Mouse (Mus musculus) heart, embryonic 12.5 days (tissue): Measurements from ENCODE around the gene Slc22a5. TPM values are rescaled to one million over a fixed set of nuclear protein-coding genes. Genes with fewer than 3 reads are reported as not detected.
"Not testable (repeated sequence)": the region's sequence is repeated elsewhere in the genome, so short reads cannot be mapped to it uniquely, and the experiment has no call there.

Source experiments
- ATAC-seq: fragments of 200-750 bp; cut with Nextera tagmentation; 2 replicates; pipeline ENCODE4 v1.8.0; 2017; ENCODE audit warnings: moderate TSS enrichment, moderate library complexity; ENCODE audit not compliant: insufficient number of reproducible peaks, low FRiP score
- H3K27ac ChIP-seq: fragments of 300-500 bp; sonication (generic); 2 replicates; pipeline ENCODE4 v1.5.1; 2016; ENCODE audit warnings: mild to moderate bottlenecking, moderate library complexity; ENCODE audit not compliant: poor library complexity, severe bottlenecking
- H3K27me3 ChIP-seq: fragments of 300-500 bp; sonication (generic); replicated peaks from 2 replicates; pipeline ENCODE4 v1.6.1; 2016; ENCODE audit warnings: mild to moderate bottlenecking, moderate library complexity
- H3K36me3 ChIP-seq: fragments of 300-500 bp; sonication (generic); 2 replicates; pipeline ENCODE4 v1.6.1; 2016; ENCODE audit warnings: mild to moderate bottlenecking, moderate library complexity
- H3K4me1 ChIP-seq: fragments of 300-500 bp; sonication (generic); replicated peaks from 2 replicates; pipeline ENCODE4 v1.6.1; 2016; ENCODE audit warnings: mild to moderate bottlenecking
- H3K4me2 ChIP-seq: fragments of 300-500 bp; sonication (generic); 2 replicates; pipeline ENCODE4 v1.6.1; 2016; ENCODE audit warnings: mild to moderate bottlenecking, moderate library complexity
- H3K4me3 ChIP-seq: fragments of 300-500 bp; sonication (generic); 2 replicates; pipeline ENCODE4 v1.5.1; 2016; ENCODE audit warnings: mild to moderate bottlenecking
- H3K9ac ChIP-seq: fragments of 300-500 bp; sonication (generic); 2 replicates; pipeline ENCODE4 v1.6.1; 2016; ENCODE audit warnings: mild to moderate bottlenecking, moderate library complexity
- H3K9me3 ChIP-seq: fragments of 300-500 bp; sonication (generic); replicated peaks from 2 replicates; pipeline ENCODE4 v1.6.1; 2016; ENCODE audit warnings: mild to moderate bottlenecking, moderate library complexity
- WGBS: fragments of 180-500 bp; shearing (Covaris S2); methylation state at CpG from one replicate; pipeline ENCODE4 v1.1.7; 2016; 5-methylcytosine and 5-hydroxymethylcytosine counted together
- polyA plus RNA-seq: library from polyadenylated mRNA; unstranded; fragments of >200 nt; fragmentation: Nextera tagmentation; extraction: Ambion mirVana; gene quantifications from 2 replicates; pipeline ENCODE4 v1.2.1, GENCODE M21; 2016

Slc22a5 gene
- polyA plus RNA-seq, 1 experiment from 2014 or later = 8.9 TPM

GRCm38 (mm10) chr11:53888242-53888641, 3.2 kb downstream of the Slc22a5 start:
- Histone ChIP-seq H3K4me3 (no peak overlapping the region), H3K27ac (no peak overlapping the region), H3K9ac (no peak overlapping the region), H3K4me2 (peak overlapping the region; percentile 19; the same call in 1 of the 2 replicates), H3K4me1 (peaks cover 29% of the 10 kb centered on the region), H3K36me3 (peaks cover 12% of the 10 kb centered on the region), H3K9me3 (no peaks in the 10 kb centered on the region), H3K27me3 (no peaks in the 10 kb centered on the region)
- ATAC-seq = no peak
- WGBS = 75% methylated on average over 4 of the region's 4 CpGs

DNA sequence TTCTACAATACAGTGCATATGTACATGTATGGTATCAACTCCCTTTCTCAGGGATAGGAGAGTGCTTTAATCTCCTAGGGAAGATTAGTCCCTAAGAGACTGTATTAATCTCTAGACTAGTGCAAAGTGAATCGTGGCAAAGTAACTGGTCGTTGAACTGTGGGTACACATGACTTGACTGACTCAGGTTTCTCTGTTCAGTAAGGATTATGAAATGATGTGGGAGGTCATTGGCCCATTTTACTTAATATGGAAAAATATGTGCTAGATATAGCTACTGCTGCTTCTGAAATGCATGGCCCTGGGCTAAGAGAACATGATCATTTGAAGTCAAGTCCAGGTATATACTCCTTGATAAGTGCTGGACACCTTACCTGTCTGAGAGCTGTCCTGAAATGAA, 8.2 kb downstream of the Slc22a5 start:
- 83% methylated on average over 2 of the region's 2 CpGs for WGBS
- H3K27me3 ChIP-seq = no peaks in the 10 kb centered on the region
- no peak overlapping the region for H3K9ac ChIP-seq
- no peaks in the 10 kb centered on the region for H3K9me3 ChIP-seq
- no peak overlapping the region for H3K4me2 ChIP-seq
- H3K27ac ChIP-seq = no peak overlapping the region
- no peak overlapping the region for H3K4me3 ChIP-seq
- H3K36me3 ChIP-seq = peaks cover 16% of the 10 kb centered on the region
- peaks cover 2% of the 10 kb centered on the region for H3K4me1 ChIP-seq
- no peak for ATAC-seq

DNA sequence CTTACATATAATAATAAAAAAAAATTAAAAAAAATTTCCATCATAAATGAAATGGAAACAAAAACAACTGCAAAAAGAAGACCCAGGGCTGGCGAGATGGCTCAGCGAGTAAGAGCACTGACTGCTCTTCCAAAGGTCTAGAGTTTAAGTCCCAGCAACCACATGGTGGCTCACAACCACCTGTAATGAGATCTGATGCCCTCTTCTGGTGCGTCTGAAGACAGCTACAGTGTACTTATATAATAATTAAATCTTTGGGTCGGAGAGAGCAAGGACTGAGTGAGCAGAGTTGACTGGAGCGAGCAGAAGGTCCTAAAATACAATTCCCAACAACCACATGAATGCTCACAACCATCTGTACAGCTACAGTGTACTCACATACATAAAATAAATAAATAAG, 13.4 kb downstream of the Slc22a5 start:
- not testable (repeated sequence) for H3K4me3 ChIP-seq, H3K4me2 ChIP-seq, ATAC-seq, H3K27ac ChIP-seq, H3K9ac ChIP-seq, H3K9me3 ChIP-seq, H3K36me3 ChIP-seq, H3K4me1 ChIP-seq, H3K27me3 ChIP-seq
- 82% methylated on average over 5 of the region's 5 CpGs for WGBS

- no peaks in the 10 kb centered on the region for H3K27me3 ChIP-seq
- peaks cover 10% of the 10 kb centered on the region; the same call in 1 of the 2 replicates for H3K4me1 ChIP-seq
- H3K4me3 ChIP-seq = no peak overlapping the region
- no peak overlapping the region for H3K9ac ChIP-seq
- no peak overlapping the region for H3K4me2 ChIP-seq
- ATAC-seq = no peak
- no peak overlapping the region for H3K27ac ChIP-seq
- no peaks in the 10 kb centered on the region for H3K9me3 ChIP-seq
- WGBS = 74% methylated on average over 4 of the region's 4 CpGs
- H3K36me3 ChIP-seq = peaks cover 11% of the 10 kb centered on the region
Observed at GRCm38 (mm10) chr11:53876488-53876887, 15.0 kb downstream of the Slc22a5 start.

DNA sequence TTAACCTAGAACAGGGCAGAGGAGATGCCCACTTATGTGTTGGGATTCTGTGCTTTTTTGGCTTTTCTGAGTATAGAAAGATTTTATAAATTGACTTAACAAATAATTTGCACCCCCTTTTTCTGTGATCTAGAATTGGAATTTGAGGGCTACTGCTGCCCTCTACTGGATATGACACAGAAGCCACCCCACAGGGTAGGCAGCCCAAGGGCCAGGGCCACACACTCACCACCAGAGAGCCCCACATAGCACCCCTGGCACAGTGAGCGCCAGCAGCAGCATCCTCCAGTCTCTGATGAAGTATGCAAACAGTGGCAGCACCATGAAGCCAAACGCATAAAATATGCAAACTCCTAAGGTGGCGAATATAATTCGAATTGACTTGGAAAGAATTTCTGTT, 16.8 kb downstream of the Slc22a5 start:
- H3K36me3 ChIP-seq = peaks cover 21% of the 10 kb centered on the region
- ATAC-seq = no peak
- 70% methylated on average over 4 of the region's 4 CpGs for WGBS
- H3K9me3 ChIP-seq = no peaks in the 10 kb centered on the region
- no peak overlapping the region for H3K9ac ChIP-seq
- H3K27ac ChIP-seq = no peak overlapping the region
- no peaks in the 10 kb centered on the region for H3K27me3 ChIP-seq
- no peak overlapping the region for H3K4me2 ChIP-seq
- H3K4me3 ChIP-seq = no peak overlapping the region
- peaks cover 10% of the 10 kb centered on the region; the same call in 1 of the 2 replicates for H3K4me1 ChIP-seq

- H3K4me2 ChIP-seq, H3K9me3 ChIP-seq, ATAC-seq, H3K9ac ChIP-seq, H3K27ac ChIP-seq, H3K4me3 ChIP-seq, H3K27me3 ChIP-seq: not testable (repeated sequence)
- WGBS = 62% methylated on average over 5 of the region's 5 CpGs
- H3K36me3 ChIP-seq = peaks cover 21% of the 10 kb centered on the region
- peaks cover 14% of the 10 kb centered on the region for H3K4me1 ChIP-seq
Observed at GRCm38 (mm10) chr11:53873909-53874704, 17.4 kb downstream of the Slc22a5 start.

- H3K4me2 ChIP-seq = no peak overlapping the region
- H3K36me3 ChIP-seq = peaks cover 21% of the 10 kb centered on the region
- H3K4me3 ChIP-seq = no peak overlapping the region
- no peak overlapping the region for H3K9ac ChIP-seq
- peaks cover 18% of the 10 kb centered on the region for H3K4me1 ChIP-seq
- ATAC-seq = no peak
- H3K27ac ChIP-seq = 0 out of 2 replicates have a peak overlapping the region, but pooled peaks have one; percentile 4
- no peaks in the 10 kb centered on the region for H3K9me3 ChIP-seq
- 85% methylated on average over 2 of the region's 2 CpGs for WGBS
- no peaks in the 10 kb centered on the region for H3K27me3 ChIP-seq
Observed at GRCm38 (mm10) chr11:53871786-53872507, 19.5 kb downstream of the Slc22a5 start.

GRCm38 (mm10) chr11:53869172-53869571, 22.3 kb downstream of the Slc22a5 start:
- no peaks in the 10 kb centered on the region for H3K27me3 ChIP-seq
- no peak overlapping the region for H3K4me3 ChIP-seq
- peaks cover 22% of the 10 kb centered on the region for H3K4me1 ChIP-seq
- no peak overlapping the region for H3K4me2 ChIP-seq
- no peak for ATAC-seq
- no peak overlapping the region for H3K27ac ChIP-seq
- no peak overlapping the region for H3K9ac ChIP-seq
- 46% methylated on average over 5 of the region's 5 CpGs for WGBS
- H3K9me3 ChIP-seq = no peaks in the 10 kb centered on the region
- peaks cover 24% of the 10 kb centered on the region for H3K36me3 ChIP-seq

- not testable (repeated sequence) for H3K9ac ChIP-seq, H3K27ac ChIP-seq, H3K9me3 ChIP-seq, H3K4me2 ChIP-seq, H3K27me3 ChIP-seq, H3K4me3 ChIP-seq, ATAC-seq
- Histone ChIP-seq H3K4me1 (peaks cover 22% of the 10 kb centered on the region), H3K36me3 (peaks cover 21% of the 10 kb centered on the region)
- WGBS = 42% methylated on average over 5 of the region's 5 CpGs
Observed at GRCm38 (mm10) chr11:53868323-53868722, 23.1 kb downstream of the Slc22a5 start.

GRCm38 (mm10) chr11:53864724-53865310, 26.6 kb downstream of the Slc22a5 start:
- not testable (repeated sequence) for H3K27ac ChIP-seq, H3K27me3 ChIP-seq, ATAC-seq, H3K4me2 ChIP-seq, H3K9me3 ChIP-seq, H3K9ac ChIP-seq, H3K4me3 ChIP-seq, H3K36me3 ChIP-seq
- 76% methylated on average over 1 of the region's 4 CpGs for WGBS
- H3K4me1 ChIP-seq = peaks cover 11% of the 10 kb centered on the region

- ATAC-seq, H3K27ac ChIP-seq, H3K4me3 ChIP-seq, H3K4me2 ChIP-seq, H3K36me3 ChIP-seq, H3K9me3 ChIP-seq, H3K9ac ChIP-seq, H3K4me1 ChIP-seq: not testable (repeated sequence)
- H3K27me3 ChIP-seq = peaks cover 13% of the 10 kb centered on the region
- WGBS = 80% methylated on average over 8 of the region's 9 CpGs
Observed at GRCm38 (mm10) chr11:53860944-53861343, 30.5 kb downstream of the Slc22a5 start.
